Mouse (Mus musculus) cortical plate, adult 2 months (tissue): ENCODE measurements around the gene Cask.

Source experiments
- CTCF ChIP-seq: fragments of 200-500 bp; IDR thresholded peaks from 2 replicates; pipeline ENCODE4 v1.5.1; 2011; ENCODE audit warnings: mild to moderate bottlenecking, control low read depth, low read length; ENCODE audit not compliant: insufficient read depth; ENCODE audit errors: extremely low read depth
- POLR2A ChIP-seq: fragments of 200-500 bp; IDR thresholded peaks from 2 replicates; pipeline ENCODE4 v1.6.1; 2011; ENCODE audit warnings: mild to moderate bottlenecking, low read length, control low read depth; ENCODE audit not compliant: insufficient read depth; ENCODE audit errors: extremely low read depth

DNA sequence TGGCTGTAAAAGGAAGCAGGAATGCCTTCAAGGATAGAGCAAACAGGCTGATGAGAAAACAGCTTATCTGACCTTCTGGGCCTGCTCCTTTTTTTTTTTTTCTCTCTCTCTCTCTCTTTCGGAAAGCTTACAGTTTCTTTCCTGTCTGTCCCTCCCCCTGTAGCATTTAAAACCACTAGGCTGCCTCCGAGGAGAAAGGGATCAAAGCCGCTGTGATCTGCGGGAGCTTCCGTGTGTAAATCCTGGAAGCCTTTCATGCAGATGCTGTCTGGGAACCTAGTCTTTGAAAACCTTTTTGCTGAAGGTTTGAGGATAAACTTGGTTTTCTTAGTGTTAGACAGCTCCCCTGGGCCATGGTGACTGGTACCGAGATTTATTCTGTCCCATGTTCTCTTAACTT, 30.8 kb upstream of the Cask start:
- no peak for TF ChIP-seq CTCF
- TF ChIP-seq POLR2A, result no peak
